Mouse (Mus musculus) forebrain, embryonic 16.5 days (tissue): Measurements from ENCODE around the gene Mst1. TPM values are rescaled to one million over a fixed set of nuclear protein-coding genes. Genes with fewer than 3 reads are reported as not detected.

ENCODE experiments used
- ATAC-seq: fragments of 200-750 bp; cut with Nextera tagmentation; 2 replicates; pipeline ENCODE4 v1.8.0; 2017; ENCODE audit warnings: mild to moderate bottlenecking, moderate library complexity
- H3K27ac ChIP-seq: fragments of 300-500 bp; sonication (generic); 2 replicates; pipeline ENCODE4 v1.5.1; 2014; ENCODE audit warnings: low read length, control low read depth
- H3K27me3 ChIP-seq: fragments of 300-500 bp; sonication (generic); replicated peaks from 2 replicates; pipeline ENCODE4 v1.6.1; 2014; ENCODE audit warnings: low read length; ENCODE audit not compliant: control insufficient read depth, insufficient read depth
- H3K36me3 ChIP-seq: fragments of 300-500 bp; sonication (generic); 2 replicates; pipeline ENCODE4 v1.6.1; 2014; ENCODE audit not compliant: control insufficient read depth, insufficient read depth
- H3K4me1 ChIP-seq: fragments of 300-500 bp; sonication (generic); replicated peaks from 2 replicates; pipeline ENCODE4 v1.6.1; 2014; ENCODE audit warnings: low read length; ENCODE audit not compliant: control insufficient read depth, insufficient read depth
- H3K4me2 ChIP-seq: fragments of 300-500 bp; sonication (generic); 2 replicates; pipeline ENCODE4 v1.6.1; 2014; ENCODE audit warnings: mild to moderate bottlenecking, low read length, control low read depth
- H3K4me3 ChIP-seq: fragments of 300-500 bp; sonication (generic); replicated peaks from 2 replicates; pipeline ENCODE4 v1.5.1; 2014; ENCODE audit warnings: mild to moderate bottlenecking, low read length, control low read depth
- H3K9ac ChIP-seq: fragments of 300-500 bp; sonication (generic); replicated peaks from 2 replicates; pipeline ENCODE4 v1.6.1; 2014; ENCODE audit warnings: low read depth, low read length, control low read depth
- H3K9me3 ChIP-seq: fragments of 300-500 bp; sonication (generic); 2 replicates; pipeline ENCODE4 v1.6.1; 2016; ENCODE audit warnings: low read length; ENCODE audit not compliant: control insufficient read depth
- WGBS: fragments of 180-500 bp; shearing (Covaris S2); extraction: QIAGEN DNeasy Blood & Tissue Kit; methylation state at CpG from one replicate; pipeline ENCODE4 v1.1.7; 2014; 5-methylcytosine and 5-hydroxymethylcytosine counted together
- polyA plus RNA-seq: library from polyadenylated mRNA; unstranded; fragments of >200 nt; fragmentation: Nextera tagmentation; extraction: Ambion mirVana; gene quantifications from 2 replicates; pipeline ENCODE4 v1.2.1, GENCODE M21; 2015

Mst1 gene
- polyA plus RNA-seq: not detected in 2 replicates

DNA sequence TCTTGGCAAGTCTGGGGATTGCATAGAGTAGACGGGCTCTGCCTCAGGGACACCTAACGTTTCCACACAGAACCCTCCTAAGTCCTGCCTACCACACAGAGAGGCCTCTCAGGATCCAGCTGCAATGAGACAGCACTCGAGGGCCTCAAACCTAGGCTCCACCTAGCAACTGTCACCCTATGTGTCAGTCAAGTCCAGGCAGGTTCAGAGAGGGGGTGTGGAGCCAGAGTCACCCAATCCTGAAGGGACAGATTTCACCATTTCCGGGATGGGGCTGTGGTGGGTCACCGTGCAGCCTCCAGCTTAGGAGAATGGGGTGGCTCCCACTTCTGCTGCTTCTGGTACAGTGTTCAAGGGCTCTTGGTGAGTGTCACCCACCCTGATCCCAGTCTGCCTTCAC is at the start of gene Mst1:
Gene Mst1 (plus strand): TSS at position 269 of the 400 bp plus-strand sequence.
- H3K4me1 ChIP-seq: peaks cover 17% of the 10 kb centered on the region
- H3K36me3 ChIP-seq: peaks cover 7% of the 10 kb centered on the region
- peak within 1 kb of the TSS; percentile 93 for H3K4me2 ChIP-seq
- H3K9me3 ChIP-seq: no peaks in the 10 kb centered on the region
- peak within 1 kb of the TSS; percentile 99 for H3K9ac ChIP-seq
- H3K4me3 ChIP-seq: peak within 1 kb of the TSS; percentile 98
- 83% methylated on average over 5 of the region's 5 CpGs for WGBS
- H3K27me3 ChIP-seq: peaks cover 22% of the 10 kb centered on the region
- ATAC-seq: no peak
- no peak within 1 kb of the TSS for H3K27ac ChIP-seq

- peaks cover 12% of the 10 kb centered on the region for H3K36me3 ChIP-seq
- no peak overlapping the region for H3K9ac ChIP-seq
- H3K4me3 ChIP-seq: no peak overlapping the region
- ATAC-seq: no peak
- 93% methylated on average over 5 of the region's 5 CpGs for WGBS
- H3K4me2 ChIP-seq: no peak overlapping the region
- no peaks in the 10 kb centered on the region for H3K4me1 ChIP-seq
- H3K9me3 ChIP-seq: no peaks in the 10 kb centered on the region
- no peak overlapping the region for H3K27ac ChIP-seq
- H3K27me3 ChIP-seq: no peaks in the 10 kb centered on the region
Observed at GRCm38 (mm10) chr9:108032126-108032525, 48.1 kb upstream of the Mst1 start.

DNA sequence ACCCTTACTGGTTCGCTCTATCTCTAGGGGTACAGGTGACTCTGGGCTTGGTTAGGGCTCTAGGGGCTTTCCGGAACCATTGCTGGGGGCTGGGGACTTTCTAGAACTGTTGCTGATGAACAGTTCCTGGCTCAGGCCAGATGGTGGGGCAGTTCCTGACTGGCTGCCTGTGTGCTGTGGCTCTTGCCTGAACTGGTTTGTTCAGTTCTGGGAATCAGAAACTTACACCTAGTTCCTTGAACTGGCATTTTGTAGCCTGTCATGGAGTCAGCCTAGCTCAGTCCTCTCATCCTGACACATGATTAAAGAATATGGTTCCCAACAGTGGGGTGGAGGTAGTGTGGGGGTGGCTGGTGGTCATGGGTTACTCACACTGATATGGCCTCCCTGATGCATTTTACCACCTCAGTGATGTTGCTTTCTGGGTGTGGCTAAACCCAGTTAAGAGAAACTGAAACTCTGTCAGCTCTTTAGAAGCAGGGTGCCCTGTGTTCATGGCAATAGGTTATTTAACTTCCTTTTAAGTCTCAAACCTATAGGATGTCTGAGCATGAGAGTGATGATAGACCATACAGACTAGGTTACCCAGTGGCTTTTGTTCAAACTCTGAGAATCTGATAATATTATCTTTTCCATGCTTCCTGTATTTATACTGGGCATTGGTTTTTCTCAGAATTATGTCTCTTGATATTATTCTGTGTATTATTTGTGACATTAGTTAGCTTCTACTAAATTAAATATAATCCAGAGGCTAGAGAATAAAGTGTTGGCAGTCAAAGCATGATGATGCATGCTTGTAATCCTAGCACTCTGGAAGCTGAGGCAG is 44.7 kb upstream of the Mst1 start:
- Histone ChIP-seq H3K27ac (no peak overlapping the region), H3K27me3 (no peaks in the 10 kb centered on the region), H3K36me3 (peaks cover 9% of the 10 kb centered on the region; the same call in 1 of the 2 replicates), H3K4me3 (no peak overlapping the region), H3K9me3 (no peaks in the 10 kb centered on the region), H3K4me1 (no peaks in the 10 kb centered on the region), H3K4me2 (no peak overlapping the region), H3K9ac (no peak overlapping the region)
- 95% methylated on average over 2 of the region's 2 CpGs for WGBS
- no peak for ATAC-seq

DNA sequence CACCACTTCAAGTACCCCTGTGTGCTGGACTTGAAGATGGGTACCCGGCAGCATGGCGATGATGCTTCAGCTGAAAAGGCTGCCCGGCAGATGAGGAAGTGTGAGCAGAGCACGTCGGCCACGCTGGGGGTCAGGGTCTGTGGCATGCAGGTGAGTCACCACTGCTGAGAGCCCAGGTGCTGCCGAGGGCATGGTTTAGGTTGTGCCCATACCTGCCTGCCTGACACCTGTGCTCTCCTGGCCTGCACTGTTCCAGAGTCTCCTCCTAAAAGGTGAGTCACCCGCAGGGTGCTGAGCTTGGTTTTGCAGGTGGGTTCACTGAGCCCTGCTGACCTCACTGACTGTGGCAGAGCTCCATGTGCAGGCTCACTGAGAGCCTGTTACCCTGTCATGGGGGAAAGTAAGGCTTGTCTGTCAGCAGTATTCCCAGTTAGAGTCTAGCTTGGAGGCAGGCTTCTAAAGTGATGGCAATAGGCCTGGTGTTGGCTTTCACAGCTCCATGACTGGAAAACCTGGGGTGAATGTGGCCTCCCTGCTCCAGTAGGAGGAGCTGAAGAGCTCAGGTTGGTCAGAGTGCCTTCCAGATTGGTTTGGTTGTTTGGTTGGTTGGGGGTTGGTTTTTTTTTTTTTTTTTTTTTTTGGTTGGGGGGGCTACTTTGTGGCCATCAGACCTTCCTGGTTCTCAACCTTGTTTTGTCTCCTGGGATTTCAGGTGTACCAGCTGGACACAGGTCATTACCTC is 35.3 kb upstream of the Mst1 start:
- WGBS: 98% methylated on average over 8 of the region's 8 CpGs
- Histone ChIP-seq H3K36me3 (peaks cover 37% of the 10 kb centered on the region), H3K9me3 (no peaks in the 10 kb centered on the region), H3K4me3 (no peak overlapping the region), H3K9ac (no peak overlapping the region), H3K4me1 (peaks cover 15% of the 10 kb centered on the region), H3K27ac (no peak overlapping the region), H3K4me2 (no peak overlapping the region), H3K27me3 (no peaks in the 10 kb centered on the region)
- no peak for ATAC-seq

- Histone ChIP-seq H3K27ac (no peak overlapping the region), H3K4me1 (peaks cover 17% of the 10 kb centered on the region), H3K9me3 (no peaks in the 10 kb centered on the region), H3K9ac (no peak overlapping the region), H3K27me3 (no peaks in the 10 kb centered on the region), H3K4me2 (no peak overlapping the region), H3K36me3 (peaks cover 34% of the 10 kb centered on the region), H3K4me3 (no peak overlapping the region)
- ATAC-seq: no peak
- WGBS: 89% methylated on average over 4 of the region's 4 CpGs
Observed at GRCm38 (mm10) chr9:108046582-108046981, 33.7 kb upstream of the Mst1 start.

DNA sequence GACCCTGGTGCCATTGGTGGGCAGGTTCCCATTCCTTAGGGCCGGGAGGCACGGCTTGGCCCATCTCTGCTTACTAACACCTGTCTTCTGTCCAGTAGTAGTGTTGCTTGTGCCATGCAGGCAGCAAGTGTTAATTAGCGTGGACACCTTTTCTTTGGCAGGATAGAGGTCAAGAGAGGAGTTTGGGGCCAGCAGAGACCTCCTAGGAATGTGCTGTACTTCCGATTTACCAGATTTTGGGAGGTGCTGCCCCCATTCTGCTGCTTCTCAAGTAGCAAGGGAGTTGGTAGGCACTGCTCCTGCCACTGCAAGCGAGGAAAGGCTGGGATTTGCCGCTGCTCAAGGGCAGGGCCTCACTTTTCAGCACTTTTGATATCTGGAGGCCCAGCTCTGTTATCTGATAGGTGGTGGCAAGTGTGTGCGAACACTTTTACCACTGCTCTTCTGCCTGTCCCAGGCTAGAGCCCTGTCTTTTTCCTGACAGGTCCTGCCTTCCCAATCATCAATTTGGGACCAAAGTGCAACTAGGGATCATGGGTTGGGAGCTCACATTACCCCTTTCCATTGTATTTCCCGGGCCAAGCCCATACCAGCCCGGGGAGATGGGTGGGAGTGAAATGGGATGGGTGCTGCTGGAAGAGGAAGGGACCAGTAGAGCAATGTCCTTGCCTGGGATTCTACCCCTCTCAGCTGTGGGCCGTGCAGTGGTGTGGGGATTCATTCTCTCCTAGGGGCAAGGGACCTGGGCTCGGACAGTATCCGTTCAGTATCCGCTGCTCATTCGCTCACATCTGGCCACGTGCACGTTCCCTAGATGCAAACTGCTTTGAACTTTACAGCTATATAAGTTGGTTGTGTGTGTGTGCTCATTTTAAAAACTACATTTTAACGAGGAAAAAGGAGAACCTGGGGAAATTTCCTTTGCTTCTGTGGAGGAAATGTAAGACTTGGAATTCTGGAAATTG is 32.4 kb upstream of the Mst1 start:
- peak overlapping the region; percentile 77 for H3K4me3 ChIP-seq
- WGBS: 49% methylated on average over 17 of the region's 17 CpGs
- peak overlapping the region; percentile 97 for H3K4me2 ChIP-seq
- H3K4me1 ChIP-seq: peaks cover 17% of the 10 kb centered on the region
- no peak overlapping the region; the same call in 1 of the 2 replicates for H3K9ac ChIP-seq
- peaks cover 32% of the 10 kb centered on the region for H3K36me3 ChIP-seq
- H3K27me3 ChIP-seq: no peaks in the 10 kb centered on the region
- H3K27ac ChIP-seq: no peak overlapping the region; the same call in 1 of the 2 replicates
- ATAC-seq: no peak
- no peaks in the 10 kb centered on the region for H3K9me3 ChIP-seq

DNA sequence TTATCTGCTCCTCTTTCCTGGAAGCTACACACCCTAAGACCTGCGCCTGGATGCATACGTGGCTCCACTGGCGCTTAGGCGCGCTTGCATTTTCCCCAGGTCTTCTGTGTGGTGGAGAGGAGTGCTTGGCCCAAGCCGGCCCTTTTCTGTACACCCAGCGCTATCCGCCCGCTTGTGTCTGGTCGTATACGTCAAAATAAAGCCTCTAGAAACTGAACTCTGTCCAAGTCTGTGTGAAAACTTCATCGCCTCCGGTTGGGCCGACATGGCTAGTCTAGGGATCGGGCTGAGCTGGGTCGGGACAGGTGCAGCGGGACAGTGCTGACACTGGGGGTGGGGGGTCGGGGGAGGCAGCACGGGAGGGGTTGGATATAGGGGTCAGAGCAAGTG is 31.7 kb upstream of the Mst1 start:
- peak overlapping the region; percentile 50; the same call in 1 of the 2 replicates for H3K27ac ChIP-seq
- ATAC-seq: peak; percentile 32
- H3K4me3 ChIP-seq: peak overlapping the region; percentile 77
- H3K4me2 ChIP-seq: peak overlapping the region; percentile 97
- H3K4me1 ChIP-seq: peaks cover 20% of the 10 kb centered on the region
- H3K9ac ChIP-seq: peak overlapping the region; percentile 71
- 1% methylated on average over 19 of the region's 19 CpGs for WGBS
- peaks cover 29% of the 10 kb centered on the region for H3K36me3 ChIP-seq
- H3K9me3 ChIP-seq: no peaks in the 10 kb centered on the region
- no peaks in the 10 kb centered on the region for H3K27me3 ChIP-seq

DNA sequence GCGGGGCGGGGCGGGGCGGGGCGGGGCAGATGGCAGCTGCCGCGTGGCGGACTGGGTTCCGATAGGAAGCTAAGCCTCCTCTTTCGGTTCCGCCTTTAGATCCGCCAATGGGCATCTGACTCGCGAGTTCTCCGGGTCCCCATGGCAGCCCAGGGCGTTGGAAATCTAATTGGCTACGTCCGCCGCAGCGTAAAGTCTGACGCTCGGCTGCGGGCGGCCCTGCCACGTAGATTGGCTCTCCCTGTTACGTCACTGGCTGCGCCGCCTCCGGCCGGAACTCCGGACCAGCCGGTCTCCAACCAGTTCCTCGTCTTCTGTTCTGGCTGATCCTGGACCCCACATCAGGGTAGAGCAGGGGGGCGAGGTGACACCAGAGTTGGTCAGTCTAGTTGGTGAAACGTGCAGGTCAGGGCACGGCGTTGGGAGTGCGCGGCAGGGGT is 31.2 kb upstream of the Mst1 start, which contains the start of gene Gmppb:
Gene Gmppb (plus strand): TSS at position 227 of the 440 bp plus-strand sequence.
- no peaks in the 10 kb centered on the region for H3K9me3 ChIP-seq
- peak; percentile 96 for ATAC-seq
- peak within 1 kb of the TSS; percentile 97 for H3K4me2 ChIP-seq
- H3K27ac ChIP-seq: peak within 1 kb of the TSS; percentile 50
- peaks cover 29% of the 10 kb centered on the region for H3K36me3 ChIP-seq
- H3K4me1 ChIP-seq: peaks cover 20% of the 10 kb centered on the region
- H3K4me3 ChIP-seq: peak within 1 kb of the TSS; percentile 77
- no peaks in the 10 kb centered on the region for H3K27me3 ChIP-seq
- H3K9ac ChIP-seq: peak within 1 kb of the TSS; percentile 71
- under 1% methylated on average over 37 of the region's 39 CpGs for WGBS
